Mouse (Mus musculus) cerebral cortex, adult 2 months (tissue): ENCODE results near the gene Aspg.

Experiments used
- WGBS: fragments of 180-500 bp; shearing (Covaris S2); methylation state at CpG from one replicate; pipeline ENCODE4 v1.1.7; 2018; 5-methylcytosine and 5-hydroxymethylcytosine counted together

Aspg gene

GRCm38 (mm10) chr12:112151244-112151979, 44.9 kb downstream of the Aspg start:
- 72% methylated on average over 12 of the region's 12 CpGs for WGBS

GRCm38 (mm10) chr12:112151980-112152362, 45.5 kb downstream of the Aspg start:
- WGBS = 67% methylated on average over 6 of the region's 6 CpGs

- WGBS = 82% methylated on average over 12 of the region's 12 CpGs
Measured at GRCm38 (mm10) chr12:112153597-112153996, 47.1 kb downstream of the Aspg start.

GRCm38 (mm10) chr12:112154476-112154875, 48.0 kb downstream of the Aspg start:
- 54% methylated on average over 5 of the region's 5 CpGs for WGBS

GRCm38 (mm10) chr12:112155218-112156051, 49.0 kb downstream of the Aspg start:
- WGBS = 71% methylated on average over 16 of the region's 16 CpGs

GRCm38 (mm10) chr12:112156804-112157203, 50.3 kb downstream of the Aspg start:
- 78% methylated on average over 6 of the region's 6 CpGs for WGBS

- 69% methylated on average over 8 of the region's 8 CpGs for WGBS
Measured at GRCm38 (mm10) chr12:112158246-112158645, 51.8 kb downstream of the Aspg start.

- WGBS = 71% methylated on average over 16 of the region's 16 CpGs
Measured at GRCm38 (mm10) chr12:112163981-112164839, 57.7 kb downstream of the Aspg start.

- WGBS = 80% methylated on average over 6 of the region's 6 CpGs
Measured at GRCm38 (mm10) chr12:112164840-112165219, 58.4 kb downstream of the Aspg start.

GRCm38 (mm10) chr12:112169240-112169639, 62.8 kb downstream of the Aspg start:
- 75% methylated on average over 5 of the region's 5 CpGs for WGBS

- 58% methylated on average over 20 of the region's 20 CpGs for WGBS
Measured at GRCm38 (mm10) chr12:112170671-112171574, 64.4 kb downstream of the Aspg start.

- 96% methylated on average over 1 of the region's 1 CpGs for WGBS
Measured at GRCm38 (mm10) chr12:112171657-112172056, 65.2 kb downstream of the Aspg start.

- 87% methylated on average over 8 of the region's 8 CpGs for WGBS
Measured at GRCm38 (mm10) chr12:112172214-112172613, 65.7 kb downstream of the Aspg start.
